Mouse (Mus musculus) cerebellum, postnatal 10 days (tissue): ENCODE measurements around the gene Ap1s1.

Source experiments
- DNase-seq, 2 experiments: peaks; one replicate each; pipeline ENCODE4 v3.0.0; 2021; ENCODE audit warnings: mixed read lengths in 2 of 2

The Ap1s1 gene

DNA sequence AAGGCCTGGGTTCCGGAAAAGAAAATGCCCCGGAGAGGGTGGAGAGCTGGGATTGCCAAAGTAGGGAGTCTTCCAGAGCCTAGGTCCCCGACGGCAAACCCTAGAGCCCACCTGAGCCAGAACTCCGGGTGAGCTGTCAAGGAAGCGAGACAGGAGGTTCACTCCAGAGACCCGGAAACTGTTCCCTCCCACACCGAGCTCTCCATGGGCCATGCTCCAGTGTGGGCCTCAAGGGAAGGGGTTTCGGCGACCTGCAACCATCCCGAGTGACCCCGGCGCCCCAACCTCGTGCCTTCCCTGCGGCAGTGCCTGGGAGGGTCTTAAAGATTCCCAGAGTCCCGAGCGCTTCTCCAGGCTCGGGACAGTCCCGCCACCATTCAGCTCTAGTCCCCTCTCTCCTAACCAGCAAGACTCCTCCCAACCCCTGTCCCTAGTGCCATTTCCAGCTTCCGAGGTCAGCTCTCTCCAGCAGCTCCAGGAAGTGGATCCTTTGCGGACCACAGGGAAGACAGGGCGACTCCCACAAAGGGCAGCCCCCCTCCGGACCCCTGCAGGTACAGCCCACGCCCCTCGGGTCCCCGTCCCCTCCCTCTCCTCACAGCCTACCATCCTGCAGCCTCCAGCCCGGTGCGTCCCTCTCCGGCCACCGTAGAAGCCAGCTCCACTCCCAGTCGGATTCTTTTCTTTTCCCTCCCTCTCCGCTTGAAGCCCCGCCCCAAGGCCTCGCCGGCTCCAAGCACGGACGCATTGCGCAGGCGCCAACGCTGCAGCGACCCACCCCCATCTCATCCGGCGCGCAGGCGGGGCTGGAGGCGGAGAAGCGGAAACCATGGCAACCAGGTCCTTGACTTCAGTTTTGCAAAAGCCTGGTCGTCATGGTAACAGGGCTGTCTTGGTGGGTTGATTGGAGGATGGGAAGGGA, at the start of gene Ap1s1:
Gene Ap1s1 (minus strand): TSS at position 734 of the 922 bp plus-strand sequence.
- peak; percentile 99 to 100 for DNase-seq

DNA sequence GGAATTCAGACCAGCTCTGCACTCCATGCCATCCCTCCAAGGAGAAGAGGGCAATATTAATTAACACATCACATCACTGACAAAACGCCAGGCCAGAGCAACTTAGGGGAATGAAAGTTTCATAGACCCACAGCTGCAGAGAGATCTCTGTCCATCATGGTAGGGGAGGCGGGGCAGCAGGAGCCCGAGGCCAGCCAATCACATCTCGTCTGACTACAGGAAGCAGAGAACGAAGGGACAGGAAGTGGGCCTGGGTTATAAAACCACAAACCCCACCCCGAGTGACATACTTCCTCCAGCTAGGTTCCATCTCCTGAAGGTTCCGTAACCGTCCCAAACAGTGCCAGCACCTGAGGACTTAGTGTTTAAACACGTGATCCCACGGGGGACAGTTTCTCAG, 49.2 kb upstream of the Ap1s1 start:
- no peak for DNase-seq

DNA sequence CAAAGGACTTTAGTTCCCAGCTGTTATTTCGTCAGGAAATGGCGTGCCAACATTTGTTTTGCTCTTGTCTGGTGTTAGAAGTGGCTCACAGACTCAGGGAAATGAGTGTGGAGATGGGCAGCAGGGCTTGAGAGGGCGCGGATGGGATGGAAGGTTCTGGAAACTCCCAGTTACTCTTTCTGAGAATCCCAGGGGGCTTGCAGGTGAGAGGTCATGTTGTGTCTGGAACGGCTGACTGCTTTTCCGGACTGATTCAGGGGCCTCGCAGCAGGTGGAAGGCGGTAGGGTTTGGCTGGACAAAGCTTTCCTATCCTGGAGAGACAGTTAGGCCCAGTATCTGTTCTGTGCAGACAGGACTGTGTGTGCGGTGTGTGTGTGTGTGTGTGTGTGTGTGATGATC, 47.8 kb upstream of the Ap1s1 start:
- peak in 1 of 2 experiments; percentile 38 for DNase-seq

DNA sequence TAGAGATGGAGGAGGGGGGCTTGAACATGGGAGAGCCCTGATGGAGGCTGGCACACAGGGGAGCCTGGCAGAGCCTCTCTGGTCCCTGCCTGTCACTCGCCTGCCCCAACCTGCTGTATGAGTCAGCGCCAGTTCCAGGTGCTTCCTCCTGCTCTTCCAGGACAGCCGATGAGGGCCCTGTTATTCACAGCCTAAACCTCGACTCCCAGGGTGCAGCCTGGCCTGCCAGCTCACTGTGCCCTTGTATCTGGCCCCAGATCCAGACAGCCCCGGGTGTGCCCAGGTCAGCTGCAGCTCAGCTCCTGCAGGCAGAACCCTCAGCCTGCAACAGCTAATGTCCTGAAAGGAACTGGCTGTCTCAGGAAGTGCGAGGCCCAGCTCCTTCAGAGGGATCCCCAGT, 45.6 kb upstream of the Ap1s1 start:
- DNase-seq, result peak in 1 of 2 experiments; percentile 40

DNA sequence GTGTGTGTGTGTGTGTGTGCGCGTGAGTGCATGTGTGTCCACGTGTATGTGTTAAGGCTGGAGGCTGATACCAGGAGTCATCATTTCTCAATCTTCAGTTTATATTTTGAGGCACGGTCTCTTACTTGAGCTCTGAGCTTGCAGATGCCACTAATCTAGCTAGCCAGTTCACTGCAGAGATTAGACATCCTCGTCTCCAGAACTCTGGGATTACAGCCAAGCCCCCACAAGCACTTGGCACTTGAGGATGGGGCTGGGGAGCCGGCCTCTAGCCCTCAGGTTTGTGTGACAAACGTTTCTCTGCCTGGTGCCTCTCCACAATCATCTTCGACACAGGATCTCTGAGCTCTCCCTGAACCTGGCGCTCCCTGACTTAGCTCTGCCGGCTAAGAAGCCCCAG, 44.9 kb upstream of the Ap1s1 start:
- DNase-seq, result peak; percentile 86 to 89

DNA sequence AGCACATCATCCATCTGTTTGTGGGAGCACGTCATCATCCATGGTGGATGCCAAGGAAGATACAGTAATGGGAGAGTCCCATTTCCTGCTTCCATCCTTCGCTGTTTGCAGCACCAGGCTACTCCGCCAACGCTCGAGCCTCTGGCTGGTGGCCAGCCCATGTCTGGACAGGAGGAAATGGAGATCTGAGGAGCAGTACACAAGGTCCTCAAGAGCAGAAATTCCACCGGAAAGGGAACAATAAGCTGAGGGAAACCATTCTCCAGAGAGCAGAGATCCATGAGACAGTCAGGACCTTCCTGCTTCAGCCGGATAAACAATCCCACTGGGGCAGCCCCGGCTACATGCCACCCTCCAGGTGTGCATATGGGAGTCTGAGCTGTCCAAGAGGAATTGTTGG, 41.5 kb upstream of the Ap1s1 start:
- no peak for DNase-seq

DNA sequence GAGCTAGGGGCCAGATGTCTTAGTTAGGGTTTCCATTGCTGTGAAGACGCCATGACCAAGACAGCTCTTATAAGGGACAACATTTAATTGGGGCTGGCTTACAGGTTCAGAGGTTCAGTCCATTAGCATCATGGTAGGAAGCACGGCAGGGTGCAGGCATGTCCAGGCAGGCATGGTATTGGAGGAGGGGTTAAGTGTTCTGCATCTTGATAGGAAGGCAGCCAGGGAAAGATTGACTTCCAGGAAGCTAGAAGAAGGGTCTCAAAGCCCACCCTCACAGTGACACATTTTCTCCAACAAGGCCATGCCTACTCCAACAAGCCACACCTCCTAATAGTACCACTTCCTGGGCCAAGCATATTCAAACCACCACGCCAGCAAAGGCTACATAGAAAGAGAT, 39.8 kb upstream of the Ap1s1 start:
- DNase-seq, result no peak

DNA sequence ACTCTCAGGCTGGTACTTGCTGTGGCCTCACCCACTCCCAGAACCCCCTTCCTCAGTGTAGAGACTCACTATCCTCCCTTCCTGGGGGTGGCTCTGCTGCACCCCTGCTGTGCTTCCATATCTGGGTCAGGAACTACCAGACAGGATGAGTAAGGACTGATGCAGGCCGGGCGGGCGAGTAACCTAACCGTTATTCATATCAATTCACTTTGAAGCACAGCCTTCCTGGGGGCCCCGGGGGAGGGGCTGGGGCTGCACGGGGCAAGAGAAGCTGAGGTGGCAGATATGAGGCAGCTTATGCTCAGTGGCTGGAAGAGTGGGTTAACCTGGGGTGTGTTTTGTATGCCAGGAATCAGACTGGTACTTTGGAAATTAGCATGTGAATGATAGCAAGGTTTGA, 39.1 kb upstream of the Ap1s1 start:
- no peak for DNase-seq

DNA sequence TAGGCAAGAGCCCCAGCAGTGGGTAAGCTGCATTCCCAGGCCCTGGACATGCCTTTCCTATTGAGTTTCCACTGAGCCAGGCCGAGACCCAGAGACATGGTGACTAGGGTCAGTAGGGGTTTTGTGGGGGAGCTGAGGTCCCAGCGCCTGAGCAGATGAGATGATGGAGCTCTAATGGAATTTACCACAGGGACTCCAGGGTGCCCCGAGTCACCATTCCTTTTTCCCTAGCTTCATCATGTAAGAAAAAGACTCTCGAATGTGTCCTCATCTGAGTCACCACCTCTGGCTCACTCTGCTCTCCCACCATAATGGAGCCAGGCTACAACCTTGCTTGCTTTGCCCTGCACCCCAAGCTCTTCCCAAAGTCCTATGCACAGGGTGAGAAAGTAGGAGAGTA, 37.1 kb upstream of the Ap1s1 start:
- DNase-seq, result no peak

DNA sequence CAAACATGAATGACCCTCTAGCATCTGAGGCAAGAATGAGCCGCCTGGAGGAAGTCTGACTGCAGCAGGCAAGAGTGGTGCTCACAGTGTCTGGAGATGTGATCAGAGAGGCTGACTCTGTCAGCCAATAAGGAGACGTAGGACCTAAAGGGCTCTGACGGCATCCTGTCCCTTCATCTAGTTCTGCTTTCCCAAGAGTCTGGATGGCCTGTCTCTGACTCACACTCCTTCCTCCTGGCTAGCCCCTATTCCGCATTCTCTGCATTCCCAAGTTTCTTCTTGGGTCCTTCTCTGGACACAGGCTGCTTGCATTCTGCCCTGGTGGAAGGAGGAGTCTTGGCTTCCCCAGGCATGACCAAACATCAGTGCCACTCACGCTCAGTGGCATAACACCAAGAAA, 33.9 kb upstream of the Ap1s1 start:
- DNase-seq, result no peak

DNA sequence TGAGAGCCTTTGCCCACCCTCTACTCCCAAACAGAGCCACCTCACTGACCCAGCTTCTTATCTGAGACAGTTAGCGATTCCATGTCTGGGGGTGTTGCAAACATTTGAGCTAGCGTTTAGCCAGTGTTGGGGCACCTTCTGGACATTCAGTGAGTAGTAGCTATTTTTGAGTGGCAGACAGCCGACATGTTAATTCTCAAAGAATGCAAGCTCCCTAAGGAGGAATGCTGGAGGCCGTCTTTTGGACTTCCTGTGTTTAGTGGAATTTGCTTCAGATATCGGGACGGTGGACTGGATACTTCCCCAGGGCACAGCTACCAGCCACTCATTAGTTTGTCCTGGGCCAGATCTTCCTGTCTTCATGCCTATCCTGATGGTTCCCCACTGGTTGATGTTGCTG, 32.7 kb upstream of the Ap1s1 start:
- no peak for DNase-seq

DNA sequence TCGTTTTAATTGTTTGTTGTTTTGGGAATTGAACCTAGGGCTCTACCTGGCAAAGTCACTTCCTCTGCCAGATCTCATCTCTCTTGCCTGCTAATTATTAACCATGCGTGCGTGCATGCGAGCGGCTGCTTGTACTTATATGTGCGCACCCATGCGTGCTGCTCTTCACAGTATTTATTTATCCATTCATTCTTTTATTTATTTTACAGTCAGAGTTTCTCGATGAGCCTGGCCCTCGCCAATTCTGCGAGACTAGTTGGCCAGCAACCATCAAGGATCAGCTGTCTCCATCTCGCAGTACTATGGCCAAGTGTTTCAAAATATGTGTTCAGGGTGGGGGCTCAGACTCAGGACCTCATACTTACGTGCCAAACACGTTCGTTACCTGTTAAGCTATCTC, 32.1 kb upstream of the Ap1s1 start:
- peak in 1 of 2 experiments; percentile 38 for DNase-seq

DNA sequence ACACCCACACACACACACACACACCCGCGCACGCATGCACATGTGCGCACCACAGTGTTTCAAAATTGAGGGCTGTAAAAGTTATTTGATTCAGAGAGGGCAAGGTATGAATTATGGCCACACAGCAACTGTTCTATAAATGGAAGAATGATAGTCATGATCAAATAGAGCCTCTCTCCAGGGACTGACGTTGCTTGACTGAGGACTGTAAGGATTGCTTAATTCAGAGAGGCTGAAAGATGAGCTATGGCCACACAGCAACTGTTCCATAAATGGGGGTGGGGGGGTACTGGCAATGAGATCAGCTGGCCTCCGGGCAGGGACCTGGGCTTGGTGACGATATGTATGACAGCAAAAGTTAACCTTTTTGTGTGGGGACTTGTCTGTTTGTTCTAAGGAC, 31.3 kb upstream of the Ap1s1 start:
- no peak for DNase-seq

DNA sequence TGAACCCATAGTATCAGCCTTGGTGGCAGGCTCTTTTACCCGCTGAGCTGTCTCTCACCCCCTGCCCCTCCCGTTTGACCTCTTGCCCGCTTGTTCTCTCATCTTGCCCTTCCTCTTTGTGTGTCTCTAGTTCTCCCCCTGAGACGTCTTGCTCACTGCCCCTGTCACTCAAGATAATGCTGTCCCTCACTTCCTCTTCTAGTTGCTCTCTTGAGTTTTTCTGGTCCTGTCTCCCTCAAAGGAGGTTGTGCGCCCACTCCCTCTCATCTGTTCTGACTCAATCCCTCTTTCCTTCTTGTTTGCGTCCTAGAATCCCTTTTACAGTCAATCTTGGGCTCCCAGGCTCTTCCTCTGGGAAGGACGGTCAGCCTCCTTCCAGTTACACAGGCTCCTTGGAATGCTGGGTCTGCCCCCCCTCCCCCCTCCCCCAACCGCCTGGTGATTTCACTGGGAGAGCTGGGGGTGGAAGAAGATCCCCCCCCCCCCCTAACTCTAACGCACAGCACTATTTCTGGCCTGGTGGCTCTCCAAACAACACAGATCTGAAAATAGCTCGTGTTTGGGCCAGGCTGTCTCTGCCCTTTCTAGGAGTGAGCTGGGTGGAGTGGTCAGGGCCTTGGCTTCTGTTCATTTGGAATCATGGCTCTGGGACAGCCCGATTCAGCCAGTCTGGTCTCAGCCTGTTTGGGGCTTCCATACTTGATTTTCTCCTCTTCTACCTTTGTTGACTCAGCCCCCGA, 30.4 kb upstream of the Ap1s1 start:
- peak; percentile 50 to 54 for DNase-seq

DNA sequence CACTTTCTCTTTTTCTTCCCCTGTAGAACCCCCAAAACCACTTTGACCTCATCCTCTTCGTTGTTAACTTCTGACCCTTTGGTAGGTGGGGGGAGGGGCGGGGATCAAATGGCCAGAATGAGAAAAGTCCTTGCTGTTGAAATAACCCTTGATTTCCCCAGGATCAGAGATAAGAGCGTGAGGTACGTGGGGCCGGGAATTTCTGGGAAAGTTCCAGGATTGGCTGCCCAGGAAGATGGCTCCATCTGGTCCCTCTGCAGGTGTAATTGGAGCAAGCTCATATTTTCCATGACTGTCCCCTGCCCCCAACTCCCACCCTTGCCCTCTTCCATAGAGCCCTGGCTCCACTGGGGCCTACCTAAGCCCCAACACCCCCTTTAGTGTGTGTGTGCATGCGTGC, 29.8 kb upstream of the Ap1s1 start:
- peak; percentile 82 to 84 for DNase-seq

DNA sequence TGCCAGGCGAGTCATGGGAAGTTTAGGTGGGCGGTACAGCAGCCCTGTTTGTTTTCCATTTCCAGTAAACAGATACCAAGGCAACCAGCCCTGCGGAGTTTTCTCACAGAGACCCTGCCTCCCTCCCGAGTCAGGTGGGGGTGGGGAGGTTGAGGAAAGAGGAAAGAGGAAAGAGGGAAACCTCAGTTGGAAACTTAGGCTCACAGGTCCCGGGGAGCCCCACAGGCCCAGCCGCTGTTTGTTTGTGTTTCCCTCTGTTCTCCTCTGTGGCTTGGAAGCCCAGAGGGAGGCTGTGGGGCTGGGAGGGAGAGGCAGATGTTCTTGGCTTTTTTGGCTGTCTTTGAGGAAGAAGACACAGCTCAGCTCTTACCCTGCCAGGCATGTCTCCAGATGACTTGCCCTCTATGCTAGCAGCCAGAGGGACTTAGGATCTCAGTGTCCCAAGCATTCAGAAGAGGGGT, 28.3 kb upstream of the Ap1s1 start:
- peak in 1 of 2 experiments; percentile 22 for DNase-seq

DNA sequence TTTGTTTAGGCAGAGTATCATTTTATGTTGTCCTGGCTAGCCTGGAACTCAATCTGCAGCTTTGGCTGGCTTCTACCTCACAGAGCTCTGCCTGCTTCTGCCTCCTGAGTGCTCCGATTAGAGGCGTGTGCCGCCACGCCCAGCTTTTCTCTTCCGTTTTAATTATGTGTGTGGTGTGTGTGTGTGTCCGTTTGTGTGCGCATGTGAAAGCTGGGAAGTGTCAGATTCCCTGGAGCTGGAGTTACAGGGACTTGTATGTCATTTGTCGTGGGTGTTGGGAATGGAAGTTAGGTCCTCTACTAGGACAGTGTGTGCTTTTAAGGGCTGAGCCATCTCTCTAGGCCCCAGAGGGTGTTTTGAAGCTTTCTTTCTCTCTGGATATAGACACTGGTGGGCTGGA, 27.2 kb upstream of the Ap1s1 start:
- no peak for DNase-seq

DNA sequence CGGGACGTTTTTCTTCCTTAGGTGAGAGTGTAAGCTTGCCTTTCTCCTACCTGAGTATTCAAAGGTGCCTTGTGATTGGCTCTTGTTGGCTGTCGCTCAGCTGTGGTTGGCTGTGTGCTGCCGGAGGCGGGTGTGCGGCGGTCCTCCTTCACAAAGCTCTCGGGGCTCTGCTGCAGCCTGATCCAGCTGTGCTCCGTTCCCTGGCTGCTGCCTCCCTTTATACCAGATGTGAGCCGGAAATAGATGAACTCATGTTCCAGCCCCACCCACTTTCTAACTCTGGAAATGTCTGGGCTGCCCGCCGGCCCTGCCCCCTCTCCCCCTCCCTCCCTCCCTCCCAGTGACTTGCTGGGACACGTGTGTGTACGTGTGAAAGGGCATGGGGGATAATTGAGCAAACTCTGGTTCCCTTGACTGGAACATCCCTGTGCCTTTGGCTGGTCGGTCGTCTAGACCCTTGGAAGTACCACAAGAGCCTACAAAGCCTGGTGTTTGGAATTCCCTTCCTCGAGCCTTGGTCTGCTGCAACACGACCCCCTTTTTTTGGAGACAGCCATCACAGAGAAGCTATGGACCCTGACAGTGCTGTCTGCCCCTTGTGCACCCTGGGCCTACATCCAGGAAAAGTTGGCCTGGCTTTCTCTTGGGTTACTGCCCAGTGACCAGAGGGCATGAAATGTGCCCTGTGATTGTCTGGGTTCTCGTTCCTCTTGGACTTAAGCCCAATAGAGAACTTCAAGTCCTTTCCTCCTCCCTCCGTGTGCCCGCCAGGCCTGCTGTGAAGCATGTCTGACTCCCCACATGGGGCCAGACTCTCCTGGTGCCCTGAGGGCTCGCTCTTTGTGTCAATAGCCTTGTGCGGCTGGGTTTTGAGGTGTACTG, 26.4 kb upstream of the Ap1s1 start, which contains the start of gene Serpine1:
Gene Serpine1 (minus strand): TSS at position 190 of the 882 bp plus-strand sequence.
- peak; percentile 77 to 82 for DNase-seq

DNA sequence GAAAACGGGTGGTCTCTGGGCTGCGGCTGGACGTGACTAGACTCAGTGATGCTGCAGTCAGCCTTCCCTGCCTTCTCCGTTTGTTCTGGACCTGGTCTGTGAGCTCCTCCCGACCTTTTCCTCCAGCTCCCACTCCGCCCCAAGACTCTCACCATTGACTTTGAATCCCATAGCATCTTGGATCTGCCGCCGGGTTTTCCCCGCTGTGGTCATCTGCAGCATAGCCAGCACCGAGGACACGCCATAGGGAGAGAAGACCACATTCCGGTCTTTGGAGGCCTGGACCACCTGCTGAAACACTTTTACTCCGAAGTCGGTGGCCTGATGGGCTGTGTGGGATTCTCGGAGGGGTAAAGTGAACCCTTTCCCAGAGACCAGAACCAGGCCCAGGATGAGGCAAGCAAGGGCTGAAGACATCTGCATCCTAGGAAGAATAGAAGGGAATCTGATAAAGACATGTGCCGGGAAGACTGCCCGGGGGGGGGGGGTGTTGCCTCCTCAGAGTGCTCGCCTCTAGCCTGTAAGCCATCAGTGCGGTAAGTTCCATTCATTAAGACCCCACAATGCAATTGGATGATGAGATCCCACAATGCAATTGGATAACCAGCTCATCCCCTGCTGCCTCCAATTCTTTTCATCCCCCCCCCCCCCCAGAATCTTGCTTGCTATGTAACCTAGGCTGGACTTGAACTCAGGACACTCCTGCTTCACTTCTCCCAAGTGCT, 25.1 kb upstream of the Ap1s1 start:
- DNase-seq, result no peak

DNA sequence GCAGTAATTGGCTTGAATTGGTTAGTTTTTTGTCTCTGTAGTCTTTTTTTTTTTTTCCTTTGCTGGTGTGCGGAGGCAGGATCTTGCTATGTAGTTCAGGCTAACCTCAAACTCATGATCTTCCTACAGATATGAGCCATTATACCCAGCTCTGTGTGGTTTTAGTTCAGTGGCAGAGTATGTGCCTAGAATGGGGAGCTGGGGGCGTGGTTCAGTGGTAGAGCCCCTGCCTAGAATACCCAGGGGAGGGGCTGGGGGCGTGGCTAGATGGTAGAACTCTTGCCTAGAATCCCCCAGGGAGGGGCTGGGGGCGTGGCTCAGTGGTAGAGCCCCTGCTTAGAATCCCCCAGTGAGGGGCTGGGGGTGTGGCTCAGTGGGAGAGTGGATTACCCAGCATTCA, 22.8 kb upstream of the Ap1s1 start:
- DNase-seq, result no peak

DNA sequence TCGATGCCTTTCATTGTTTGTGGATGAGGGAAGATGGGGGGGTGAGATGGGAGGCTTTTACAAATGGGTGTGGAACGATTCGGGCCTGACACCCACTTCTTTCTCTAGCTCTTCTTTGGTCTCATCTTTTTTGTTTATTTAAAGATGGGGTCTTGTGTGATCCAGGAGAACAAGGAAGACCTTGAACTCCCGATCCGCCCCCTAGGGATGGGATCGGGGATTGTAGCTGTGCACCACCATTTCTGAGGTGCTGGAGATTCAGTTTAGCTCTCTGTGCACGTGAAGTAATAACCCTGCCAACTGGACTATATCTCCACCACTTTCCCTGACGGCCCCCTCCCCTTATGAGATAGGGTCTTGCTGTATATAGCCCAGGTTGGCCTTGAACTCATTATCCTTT, 20.0 kb upstream of the Ap1s1 start:
- DNase-seq, result no peak

DNA sequence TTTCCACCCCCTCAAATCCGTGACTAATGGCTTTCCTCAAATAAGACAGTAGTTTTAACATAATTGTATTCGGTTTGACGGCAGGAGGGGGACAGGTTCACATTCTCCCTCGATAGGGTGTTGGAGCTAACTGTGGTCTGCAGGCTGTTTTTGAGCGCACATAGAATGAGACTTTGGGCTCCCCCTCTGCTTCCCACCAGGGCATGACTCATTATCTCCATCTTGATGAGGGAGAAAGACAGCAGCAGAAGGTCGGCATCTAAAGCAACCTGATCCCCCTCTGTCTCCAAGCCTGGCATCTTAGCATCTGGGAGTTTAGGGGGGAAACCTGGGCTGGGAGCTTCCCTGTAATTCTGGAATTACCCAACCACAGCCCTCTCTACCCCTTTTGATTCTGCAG, 19.5 kb upstream of the Ap1s1 start:
- DNase-seq, result no peak
